Mouse (Mus musculus): Measurements from ENCODE around the gene Vwa8.

GRCm38 (mm10) chr14:79076560-79077300 lies 227.9 kb downstream of the Vwa8 start:
- TF ChIP-seq CTCF (conservative IDR thresholded peaks at IDR 0.05 in 1 of 2, IDR thresholded peaks at IDR 0.05 in 1 of 2; ENCODE audit: low read depth in 2 of 2, low read length in 2 of 2): no peak
- TF ChIP-seq POLR2A (IDR thresholded peaks at IDR 0.05; ENCODE audit: low read depth, low read length): no peak
- no peak for TF ChIP-seq POLR2AphosphoS2 (IDR thresholded peaks at IDR 0.05; ENCODE audit: low read depth, low read length)
- TF ChIP-seq TCF12 (IDR thresholded peaks at IDR 0.05; ENCODE audit: low read depth, low read length): no peak
- no peak for TF ChIP-seq SMC3 (IDR thresholded peaks at IDR 0.05; ENCODE audit: low read depth, low read length)
- no peak for TF ChIP-seq ZMIZ1 (IDR thresholded peaks at IDR 0.05; ENCODE audit: low read depth, low read length)

Data from CH12.LX (cell line).